Mouse (Mus musculus) limb, embryonic 12.5 days (tissue): ENCODE measurements around the gene Gm20388. TPM values are rescaled to one million over a fixed set of nuclear protein-coding genes. Genes with fewer than 3 reads are reported as not detected.
"Not testable (repeated sequence)": the region's sequence is repeated elsewhere in the genome, so short reads cannot be mapped to it uniquely, and the experiment has no call there.

ENCODE experiments used
- ATAC-seq: fragments of 200-750 bp; cut with Nextera tagmentation; 2 replicates; pipeline ENCODE4 v1.8.0; 2017; ENCODE audit warnings: low read depth, moderate TSS enrichment; ENCODE audit not compliant: insufficient number of reproducible peaks, insufficient read depth, low FRiP score, low TSS enrichment
- H3K27ac ChIP-seq: fragments of 300-500 bp; sonication (generic); 2 replicates; pipeline ENCODE4 v1.5.1; 2016; ENCODE audit warnings: mild to moderate bottlenecking, moderate library complexity
- H3K27me3 ChIP-seq: fragments of 300-500 bp; sonication (generic); 2 replicates; pipeline ENCODE4 v1.6.1; 2016; ENCODE audit warnings: mild to moderate bottlenecking, moderate library complexity
- H3K36me3 ChIP-seq: fragments of 300-500 bp; sonication (generic); 2 replicates; pipeline ENCODE4 v1.6.1; 2016; ENCODE audit warnings: mild to moderate bottlenecking, moderate library complexity
- H3K4me1 ChIP-seq: fragments of 300-500 bp; sonication (generic); replicated peaks from 2 replicates; pipeline ENCODE4 v1.6.1; 2016
- H3K4me2 ChIP-seq: fragments of 300-500 bp; sonication (generic); 2 replicates; pipeline ENCODE4 v1.6.1; 2016; ENCODE audit warnings: mild to moderate bottlenecking, moderate library complexity
- H3K4me3 ChIP-seq: fragments of 300-500 bp; sonication (generic); replicated peaks from 2 replicates; pipeline ENCODE4 v1.5.1; 2016; ENCODE audit warnings: mild to moderate bottlenecking
- H3K9ac ChIP-seq: fragments of 300-500 bp; sonication (generic); replicated peaks from 2 replicates; pipeline ENCODE4 v1.6.1; 2016; ENCODE audit warnings: mild to moderate bottlenecking, moderate library complexity
- H3K9me3 ChIP-seq: fragments of 300-500 bp; sonication (generic); 2 replicates; pipeline ENCODE4 v1.6.1; 2016; ENCODE audit warnings: mild to moderate bottlenecking, moderate library complexity
- WGBS: fragments of 180-500 bp; shearing (Covaris S2); methylation state at CpG from one replicate; pipeline ENCODE4 v1.1.7; 2016; 5-methylcytosine and 5-hydroxymethylcytosine counted together
- polyA plus RNA-seq: library from polyadenylated mRNA; unstranded; fragments of >200 nt; fragmentation: Nextera tagmentation; extraction: Ambion mirVana; gene quantifications from 2 replicates; pipeline ENCODE4 v1.2.1, GENCODE M21; 2016

The Gm20388 gene
- polyA plus RNA-seq, 1 experiment from 2014 or later = not detected

DNA sequence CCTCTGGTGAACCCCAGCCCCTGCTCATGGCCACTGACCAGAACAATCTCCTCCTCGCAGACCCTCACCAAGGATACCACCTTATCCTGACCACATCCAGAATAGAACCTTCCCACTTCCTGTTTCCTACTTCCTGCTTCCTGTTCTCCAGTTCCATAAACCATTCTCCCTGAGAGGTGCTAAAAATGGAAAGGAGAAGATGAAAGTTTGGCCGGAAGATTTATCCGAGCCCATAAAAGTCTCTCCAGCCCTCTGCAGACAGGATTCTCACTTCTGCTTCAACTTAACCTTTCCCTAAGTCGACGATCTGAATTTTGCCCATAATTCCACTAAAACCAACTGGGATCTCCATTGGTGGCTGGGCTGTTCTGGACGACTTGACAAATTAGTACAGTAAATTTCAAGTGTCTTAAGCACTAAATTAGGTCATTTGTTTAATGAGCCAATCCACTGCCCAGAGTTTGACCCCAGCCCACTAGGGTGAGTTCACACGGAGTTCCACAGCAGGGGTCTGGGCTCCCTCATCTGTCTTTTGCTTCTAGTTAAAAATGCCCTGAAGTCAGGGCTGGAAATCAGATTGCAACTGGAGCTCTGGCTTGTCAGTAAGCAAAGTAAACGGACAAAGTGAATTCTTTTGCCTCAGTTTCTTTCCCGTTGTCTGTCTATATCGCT lies 1391.5 kb downstream of the Gm20388 start:
- Histone ChIP-seq H3K36me3 (no peaks in the 10 kb centered on the region), H3K27ac (peak overlapping the region; percentile 86), H3K9me3 (no peaks in the 10 kb centered on the region), H3K4me3 (peak overlapping the region; percentile 19), H3K4me2 (peak overlapping the region; percentile 52), H3K9ac (peak overlapping the region; percentile 9; the same call in 1 of the 2 replicates), H3K4me1 (peaks cover 81% of the 10 kb centered on the region), H3K27me3 (peaks cover 72% of the 10 kb centered on the region)
- WGBS = 17% methylated on average over 10 of the region's 10 CpGs
- ATAC-seq = no peak

DNA sequence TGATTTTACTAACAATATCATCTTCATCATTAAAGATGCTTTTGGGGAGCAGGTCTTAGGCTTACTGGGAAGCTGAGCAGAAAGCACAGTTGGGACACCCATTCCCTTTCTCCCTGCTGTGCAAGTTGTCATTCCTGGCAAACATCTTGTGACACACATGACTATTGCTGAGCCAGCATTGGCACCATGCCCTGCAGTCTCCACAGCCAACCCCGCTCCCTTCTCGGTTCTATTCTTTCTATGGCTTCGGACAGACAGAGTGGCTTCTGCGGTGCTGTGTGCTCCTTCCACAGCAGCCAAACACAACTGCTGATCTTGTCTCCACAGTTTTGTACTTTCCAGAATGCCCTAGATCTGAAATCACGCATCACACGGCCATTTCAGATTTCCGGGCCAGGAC lies 1397.1 kb downstream of the Gm20388 start:
- Histone ChIP-seq H3K36me3 (no peaks in the 10 kb centered on the region), H3K4me3 (no peak overlapping the region), H3K27me3 (peaks cover 91% of the 10 kb centered on the region), H3K4me2 (no peak overlapping the region), H3K27ac (no peak overlapping the region), H3K9ac (no peak overlapping the region), H3K4me1 (peaks cover 49% of the 10 kb centered on the region), H3K9me3 (no peaks in the 10 kb centered on the region)
- ATAC-seq = no peak
- WGBS = 92% methylated on average over 7 of the region's 7 CpGs

DNA sequence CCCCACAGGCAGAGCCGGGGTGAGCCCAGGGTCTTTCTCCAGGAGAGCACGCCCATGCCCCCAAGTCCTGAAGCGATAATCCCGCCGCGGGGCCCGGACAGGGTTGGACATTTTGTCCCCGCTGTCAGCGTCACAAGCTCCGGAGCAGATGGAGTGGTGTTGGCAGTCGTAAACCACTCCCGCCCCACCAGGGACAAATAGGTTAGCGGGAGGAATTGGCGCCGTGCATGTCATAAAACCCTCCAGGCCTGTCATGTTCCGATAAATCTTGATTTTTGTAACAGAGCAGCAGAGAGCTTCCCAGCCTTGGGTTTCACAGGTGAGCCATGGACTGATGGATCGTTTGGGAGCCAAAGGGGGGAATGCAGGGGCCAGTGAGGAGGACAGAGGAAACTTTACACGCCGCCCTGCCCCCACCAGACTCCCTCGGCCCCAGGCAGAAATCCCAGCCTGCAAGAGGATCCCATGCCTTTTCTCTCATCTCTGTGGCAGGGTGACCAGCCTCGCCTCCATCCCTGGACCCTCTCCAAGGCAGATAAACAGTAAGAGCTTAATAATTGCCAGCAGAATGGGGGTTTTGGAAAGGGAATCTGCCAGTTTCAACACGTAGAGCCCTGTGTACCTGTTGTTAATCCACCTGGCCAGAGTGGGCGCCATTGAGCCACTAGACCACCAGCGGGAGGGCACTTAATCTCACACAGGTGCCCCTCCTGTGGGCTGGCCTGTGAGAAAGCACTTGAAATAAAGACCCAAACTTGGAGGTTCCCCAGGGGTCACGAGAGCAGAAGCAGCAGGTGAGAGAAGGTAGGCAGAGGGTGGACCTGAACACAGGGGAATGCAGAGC lies 1400.6 kb downstream of the Gm20388 start:
- peaks cover 44% of the 10 kb centered on the region for H3K4me1 ChIP-seq
- no peaks in the 10 kb centered on the region for H3K36me3 ChIP-seq
- H3K27me3 ChIP-seq = peaks cover 83% of the 10 kb centered on the region
- peak overlapping the region; percentile 11 for H3K4me3 ChIP-seq
- H3K9me3 ChIP-seq = no peaks in the 10 kb centered on the region
- peak overlapping the region; percentile 47 for H3K4me2 ChIP-seq
- WGBS = 4% methylated on average over 25 of the region's 25 CpGs
- ATAC-seq = peak; percentile 30; the same call in 1 of the 2 replicates
- H3K27ac ChIP-seq = peak overlapping the region; percentile 35; the same call in 1 of the 2 replicates
- no peak overlapping the region for H3K9ac ChIP-seq

DNA sequence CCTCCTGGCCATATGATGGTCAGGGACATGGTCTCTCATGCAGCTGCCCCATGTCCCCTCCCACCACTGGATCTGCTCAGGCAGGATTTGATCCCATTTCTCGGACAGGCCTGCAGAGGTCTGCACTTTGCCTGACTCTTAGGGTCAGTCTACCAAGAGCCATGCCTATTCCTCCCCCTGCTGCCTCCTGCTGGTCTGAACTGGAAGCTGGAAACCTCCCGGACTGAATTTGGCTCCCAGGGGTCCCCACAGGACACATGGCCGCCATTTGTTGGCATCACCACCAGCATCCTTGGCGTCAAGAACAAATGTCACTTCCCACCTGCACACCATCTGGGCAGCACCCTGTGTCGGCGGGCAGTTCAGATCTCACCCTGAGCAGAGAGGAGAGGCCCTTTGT lies 1402.8 kb downstream of the Gm20388 start:
- Histone ChIP-seq H3K4me3 (no peak overlapping the region), H3K27me3 (peaks cover 75% of the 10 kb centered on the region), H3K9me3 (no peaks in the 10 kb centered on the region), H3K4me1 (peaks cover 37% of the 10 kb centered on the region), H3K36me3 (no peaks in the 10 kb centered on the region), H3K4me2 (no peak overlapping the region), H3K27ac (no peak overlapping the region), H3K9ac (no peak overlapping the region)
- no peak for ATAC-seq
- 22% methylated on average over 6 of the region's 6 CpGs for WGBS

DNA sequence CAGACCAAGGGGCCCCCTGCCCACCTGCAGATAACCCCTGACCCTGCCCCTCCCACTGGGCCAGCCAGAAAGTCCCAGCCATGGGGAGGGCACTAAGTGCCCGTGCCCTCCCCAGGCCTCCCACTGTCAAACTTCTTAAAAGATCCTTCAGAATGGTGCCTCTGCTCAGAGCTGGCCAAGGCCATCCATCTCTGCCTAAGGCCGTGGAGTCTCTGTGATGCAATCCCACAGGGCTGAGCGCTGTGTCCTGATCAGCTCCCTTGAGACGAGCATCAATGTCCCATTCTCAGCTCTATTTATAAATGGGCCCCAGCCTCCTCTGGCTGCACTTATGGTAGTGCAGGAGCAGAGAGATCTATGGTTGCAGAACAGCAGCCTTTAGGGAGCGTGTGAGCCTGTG lies 1403.4 kb downstream of the Gm20388 start:
- Histone ChIP-seq H3K36me3 (no peaks in the 10 kb centered on the region), H3K9me3 (no peaks in the 10 kb centered on the region), H3K4me1 (peaks cover 37% of the 10 kb centered on the region), H3K4me3 (no peak overlapping the region), H3K4me2 (no peak overlapping the region), H3K27ac (no peak overlapping the region), H3K9ac (no peak overlapping the region), H3K27me3 (peaks cover 70% of the 10 kb centered on the region)
- ATAC-seq = no peak
- WGBS = 55% methylated on average over 5 of the region's 5 CpGs

DNA sequence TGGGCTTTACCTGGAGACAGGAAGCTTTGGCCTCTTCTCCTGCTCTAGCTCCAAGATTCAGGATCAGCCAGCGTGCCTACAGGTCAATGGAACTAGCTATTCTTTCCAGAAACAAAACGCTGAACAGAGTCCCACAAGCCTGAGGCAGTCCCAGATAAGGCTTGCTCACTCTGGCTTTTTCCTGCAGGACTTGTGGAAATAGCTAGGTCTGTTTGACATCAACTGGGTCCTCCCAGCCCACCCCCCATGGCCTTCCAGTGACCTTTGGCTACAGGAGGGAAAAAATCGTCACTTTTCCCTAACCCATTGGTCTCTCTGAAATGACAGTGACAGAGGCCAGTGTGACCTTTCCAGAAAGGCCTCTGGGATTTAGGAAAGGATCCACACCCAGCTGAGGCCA lies 1404.9 kb downstream of the Gm20388 start:
- Histone ChIP-seq H3K27me3 (peaks cover 60% of the 10 kb centered on the region), H3K4me3 (no peak overlapping the region), H3K4me1 (peaks cover 32% of the 10 kb centered on the region), H3K9me3 (no peaks in the 10 kb centered on the region), H3K27ac (no peak overlapping the region), H3K9ac (no peak overlapping the region), H3K4me2 (no peak overlapping the region), H3K36me3 (no peaks in the 10 kb centered on the region)
- ATAC-seq = no peak
- 37% methylated on average over 3 of the region's 3 CpGs for WGBS

DNA sequence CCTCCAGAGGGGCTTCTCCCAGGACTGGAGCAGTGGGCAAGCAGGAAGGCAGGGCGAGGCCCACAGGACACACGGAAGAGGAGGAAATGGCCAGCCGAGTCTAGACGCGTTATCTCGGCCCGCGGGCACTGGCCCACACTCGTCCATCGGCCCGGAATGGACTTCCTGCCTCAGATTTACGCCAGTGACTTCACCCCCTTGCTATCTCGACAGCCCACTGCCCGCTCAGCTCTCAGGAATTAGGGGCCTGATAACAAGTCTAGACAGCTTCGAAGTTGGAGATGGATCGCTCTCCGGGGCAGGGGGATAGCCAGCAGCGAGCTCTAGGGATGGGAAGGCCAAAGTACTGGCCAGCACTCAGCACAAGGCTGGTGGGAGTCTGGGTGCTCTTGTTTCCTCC lies 1405.4 kb downstream of the Gm20388 start:
- H3K27me3 ChIP-seq = peaks cover 56% of the 10 kb centered on the region

DNA sequence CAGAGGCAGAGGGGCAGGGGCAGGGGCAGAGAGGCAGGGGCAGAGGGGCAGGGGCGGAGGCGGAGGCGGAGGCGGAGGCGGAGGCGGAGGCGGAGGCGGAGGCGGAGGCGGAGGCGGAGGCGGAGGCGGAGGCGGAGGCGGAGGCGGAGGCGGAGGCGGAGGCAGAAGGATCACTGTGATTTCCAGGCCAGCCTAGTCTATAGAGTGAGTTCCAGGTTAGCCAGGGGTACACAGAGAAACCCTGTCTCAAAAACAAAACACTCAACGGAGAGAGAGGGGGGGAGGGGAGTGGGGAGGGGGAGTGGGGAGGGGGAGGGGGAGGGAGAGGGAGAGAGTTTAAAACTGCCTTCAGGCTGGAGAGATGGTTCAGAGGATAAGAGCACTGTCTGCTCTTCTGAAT lies 1408.1 kb downstream of the Gm20388 start:
- H3K9me3 ChIP-seq, H3K4me2 ChIP-seq, H3K27ac ChIP-seq, ATAC-seq, H3K36me3 ChIP-seq, H3K4me1 ChIP-seq, H3K4me3 ChIP-seq, H3K9ac ChIP-seq: not testable (repeated sequence)
- peaks cover 35% of the 10 kb centered on the region for H3K27me3 ChIP-seq
- no CpG with 5 or more reads among the region's 19 CpGs for WGBS

More for the DNA sequence above, 1405.4 kb downstream of the Gm20388 start:
- ATAC-seq = no peak
- H3K36me3 ChIP-seq = no peaks in the 10 kb centered on the region
- no peaks in the 10 kb centered on the region for H3K9me3 ChIP-seq
- WGBS = 25% methylated on average over 18 of the region's 18 CpGs
- H3K4me3 ChIP-seq = no peak overlapping the region
- H3K4me2 ChIP-seq = no peak overlapping the region
- no peak overlapping the region for H3K27ac ChIP-seq
- peaks cover 27% of the 10 kb centered on the region for H3K4me1 ChIP-seq
- H3K9ac ChIP-seq = no peak overlapping the region

DNA sequence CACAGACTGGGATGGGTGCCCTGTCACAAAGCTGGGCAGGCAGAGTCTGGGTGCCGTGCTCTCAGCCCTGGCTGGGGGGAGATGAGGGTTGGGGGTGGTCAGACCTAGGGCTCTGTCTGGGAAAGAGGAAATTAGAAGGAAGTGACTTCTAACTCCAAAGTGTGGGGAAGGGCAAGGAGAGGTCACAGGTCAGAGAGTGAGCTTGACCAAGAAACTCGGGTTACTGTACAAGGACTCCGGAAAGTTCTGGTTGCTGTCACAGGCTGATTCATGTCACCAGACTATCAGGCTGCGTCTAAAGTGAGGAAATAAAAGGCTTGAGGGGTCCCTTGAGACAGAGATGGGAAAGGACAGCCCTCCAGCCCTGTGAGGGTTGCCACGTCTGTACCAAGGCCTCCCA lies 1408.8 kb downstream of the Gm20388 start:
- H3K27me3 ChIP-seq = peaks cover 28% of the 10 kb centered on the region
- WGBS = 46% methylated on average over 5 of the region's 5 CpGs
- H3K36me3 ChIP-seq = no peaks in the 10 kb centered on the region
- no peak overlapping the region for H3K4me2 ChIP-seq
- no peak overlapping the region for H3K9ac ChIP-seq
- H3K4me1 ChIP-seq = peaks cover 8% of the 10 kb centered on the region
- H3K9me3 ChIP-seq = no peaks in the 10 kb centered on the region
- no peak overlapping the region for H3K4me3 ChIP-seq
- 0 out of 2 replicates have a peak overlapping the region, but pooled peaks have one; percentile 25 for H3K27ac ChIP-seq
- ATAC-seq = no peak

DNA sequence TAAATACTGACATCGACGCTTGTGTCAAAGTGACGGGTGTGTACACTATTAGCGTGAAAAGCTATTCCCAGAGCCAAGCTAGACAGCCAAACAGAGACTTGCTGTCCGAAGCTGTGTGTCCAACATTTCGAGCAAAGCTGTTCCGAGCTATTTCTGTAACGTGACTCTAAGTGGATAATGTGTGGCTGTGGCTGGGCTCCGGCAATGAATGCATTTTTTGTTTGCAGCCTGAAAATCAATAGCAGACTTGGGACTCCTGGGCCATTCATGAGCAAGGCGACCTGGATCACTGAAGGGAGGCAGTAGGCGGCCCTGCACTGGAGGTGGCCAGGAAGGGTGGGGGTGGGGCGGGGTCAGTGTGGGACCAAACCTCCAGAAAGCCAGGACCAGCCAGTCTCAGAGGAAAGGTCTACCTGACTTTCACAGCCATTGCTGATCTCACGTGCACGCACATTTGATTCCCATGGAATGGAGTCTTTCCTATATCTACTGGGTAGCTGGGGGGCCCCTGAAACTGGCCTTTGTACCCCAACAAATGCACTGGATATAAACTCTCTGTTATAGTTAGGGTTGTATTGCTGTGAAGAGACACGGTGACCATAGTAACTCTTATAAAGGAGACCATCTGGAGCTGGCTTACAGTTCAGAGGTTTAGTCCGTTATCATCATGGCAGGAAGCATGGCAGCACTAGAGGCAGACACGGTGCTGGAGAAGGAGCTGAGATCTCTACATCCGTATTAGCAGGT lies 1415.7 kb downstream of the Gm20388 start:
- 49% methylated on average over 18 of the region's 18 CpGs for WGBS
- no peaks in the 10 kb centered on the region; the same call in 1 of the 2 replicates for H3K27me3 ChIP-seq
- H3K36me3 ChIP-seq = no peaks in the 10 kb centered on the region
- H3K4me3 ChIP-seq = no peak overlapping the region
- peak; percentile 43; the same call in 1 of the 2 replicates for ATAC-seq
- no peak overlapping the region for H3K9ac ChIP-seq
- H3K9me3 ChIP-seq = no peaks in the 10 kb centered on the region
- H3K4me2 ChIP-seq = no peak overlapping the region
- peak overlapping the region; percentile 89 for H3K27ac ChIP-seq
- H3K4me1 ChIP-seq = peaks cover 18% of the 10 kb centered on the region

DNA sequence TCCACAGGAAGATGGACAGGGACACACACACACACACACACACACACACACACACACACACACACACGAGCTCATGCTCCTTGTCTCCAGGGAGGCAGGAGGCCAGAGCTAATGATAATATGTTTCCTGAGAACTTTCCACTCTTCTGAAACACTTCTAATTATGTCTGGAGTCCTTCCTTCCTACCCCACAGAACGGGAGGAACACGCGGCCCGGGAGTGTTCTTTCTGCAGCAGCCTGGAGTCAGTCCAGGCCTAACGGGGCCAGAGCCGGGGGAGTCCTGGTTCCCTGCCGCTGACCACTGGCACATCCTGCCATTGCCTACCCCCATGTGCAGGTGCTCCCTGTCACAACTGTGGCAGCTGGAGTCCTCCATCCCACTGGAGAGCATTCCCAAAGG lies 1421.8 kb downstream of the Gm20388 start:
- Histone ChIP-seq H3K27ac (no peak overlapping the region), H3K9me3 (peaks cover 6% of the 10 kb centered on the region), H3K9ac (no peak overlapping the region), H3K27me3 (no peaks in the 10 kb centered on the region; the same call in 1 of the 2 replicates), H3K4me3 (no peak overlapping the region), H3K4me2 (no peak overlapping the region), H3K4me1 (peaks cover 33% of the 10 kb centered on the region), H3K36me3 (no peaks in the 10 kb centered on the region)
- ATAC-seq = no peak
- whole genome bisulfite sequencing = 54% methylated on average over 8 of the region's 8 CpGs
